Mouse (Mus musculus) liver, postnatal 0 days (tissue): ENCODE measurements around the gene Asap2. TPM values are rescaled to one million over a fixed set of nuclear protein-coding genes. Genes with fewer than 3 reads are reported as not detected.

Source experiments
- ATAC-seq: fragments of 200-750 bp; cut with Nextera tagmentation; 2 replicates; pipeline ENCODE4 v1.8.0; 2017; ENCODE audit warnings: mild to moderate bottlenecking, moderate library complexity
- DNase-seq: peaks from one replicate; pipeline ENCODE4 v3.0.0-alpha.2; 2016
- H3K27ac ChIP-seq: fragments of 300-500 bp; sonication (generic); 2 replicates; pipeline ENCODE4 v1.5.1; 2014; ENCODE audit warnings: antibody characterized with exemption, moderate library complexity, mild to moderate bottlenecking, low read depth
- H3K27me3 ChIP-seq: fragments of 300-500 bp; sonication (generic); 2 replicates; pipeline ENCODE4 v1.6.1; 2014; ENCODE audit warnings: low read length, control low read depth, mixed read lengths; ENCODE audit not compliant: insufficient read depth
- H3K36me3 ChIP-seq: fragments of 300-500 bp; sonication (generic); replicated peaks from 2 replicates; pipeline ENCODE4 v1.6.1; 2014; ENCODE audit warnings: mild to moderate bottlenecking, control low read depth, low read length, moderate library complexity, mixed read lengths; ENCODE audit not compliant: insufficient read depth
- H3K4me1 ChIP-seq: fragments of 300-500 bp; sonication (generic); 2 replicates; pipeline ENCODE4 v1.6.1; 2014; ENCODE audit warnings: antibody characterized with exemption, mild to moderate bottlenecking, control low read depth; ENCODE audit not compliant: insufficient read depth
- H3K4me2 ChIP-seq: fragments of 300-500 bp; sonication (generic); 2 replicates; pipeline ENCODE4 v1.6.1; 2014; ENCODE audit warnings: low read depth, mild to moderate bottlenecking, low read length, moderate library complexity, mixed read lengths
- H3K4me3 ChIP-seq: fragments of 300-500 bp; sonication (generic); 2 replicates; pipeline ENCODE4 v1.5.1; 2014; ENCODE audit warnings: low read depth, low read length
- H3K9ac ChIP-seq: fragments of 300-500 bp; sonication (generic); replicated peaks from 2 replicates; pipeline ENCODE4 v1.6.1; 2014; ENCODE audit warnings: mild to moderate bottlenecking, moderate library complexity
- H3K9me3 ChIP-seq: fragments of 300-500 bp; sonication (generic); 2 replicates; pipeline ENCODE4 v1.6.1; 2016; ENCODE audit warnings: mild to moderate bottlenecking, control low read depth, low read length, mixed read lengths
- CTCF ChIP-seq: sonication (generic); IDR thresholded peaks from 2 replicates; pipeline ENCODE4 v1.5.1; 2016; ENCODE audit warnings: antibody characterized with exemption, low read depth
- EP300 ChIP-seq: IDR thresholded peaks from 2 replicates; pipeline ENCODE4 v1.6.1; 2016; ENCODE audit warnings: antibody characterized with exemption, low read depth, mild to moderate bottlenecking
- WGBS: fragments of 180-500 bp; shearing (Covaris S2); extraction: QIAGEN DNeasy Blood & Tissue Kit; methylation state at CpG from one replicate; pipeline ENCODE4 v1.1.7; 2014; ENCODE audit not compliant: insufficient replicate concordance; 5-methylcytosine and 5-hydroxymethylcytosine counted together
- polyA plus RNA-seq: library from polyadenylated mRNA; unstranded; fragments of >200 nt; fragmentation: Nextera tagmentation; extraction: Ambion mirVana; gene quantifications from 2 replicates; pipeline ENCODE4 v1.2.1, GENCODE M21; 2015

The Asap2 gene
- polyA plus RNA-seq, 1 experiment from 2014 or later = 0.96 TPM

GRCm38 (mm10) chr12:21186145-21186544 lies 195.9 kb downstream of the Asap2 start:
- no peak overlapping the region for H3K27ac ChIP-seq
- H3K4me2 ChIP-seq = no peak overlapping the region
- H3K36me3 ChIP-seq = no peaks in the 10 kb centered on the region
- H3K4me1 ChIP-seq = peaks cover 9% of the 10 kb centered on the region
- DNase-seq (no peak), ATAC-seq (no peak)
- WGBS = 75% methylated on average over 1 of the region's 1 CpGs
- no peaks in the 10 kb centered on the region for H3K27me3 ChIP-seq
- H3K9ac ChIP-seq = no peak overlapping the region
- H3K9me3 ChIP-seq = no peaks in the 10 kb centered on the region
- no peak overlapping the region for H3K4me3 ChIP-seq
- no peak for TF ChIP-seq CTCF
- no peak for TF ChIP-seq EP300

DNA sequence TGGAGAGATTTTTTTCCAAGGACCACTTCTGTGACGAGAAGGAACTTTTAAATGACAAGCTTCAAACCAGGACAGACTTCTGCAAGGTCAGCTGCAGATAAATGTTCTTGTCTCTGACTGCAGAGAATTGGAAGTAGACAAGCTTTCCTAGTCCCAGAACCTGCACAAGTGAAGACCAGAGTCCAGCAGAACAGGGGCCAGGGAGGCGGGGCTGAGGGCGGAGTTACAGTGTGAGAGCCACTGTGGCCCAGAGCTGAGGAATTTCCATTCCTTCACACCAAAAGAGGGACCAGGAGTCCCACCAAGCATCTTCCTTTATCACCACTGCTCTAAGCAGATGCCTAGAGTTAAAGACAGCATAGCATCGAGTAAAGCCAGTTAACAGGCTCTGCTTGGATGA lies 198.6 kb downstream of the Asap2 start:
- Histone ChIP-seq H3K9ac (no peak overlapping the region), H3K27ac (no peak overlapping the region), H3K4me3 (no peak overlapping the region), H3K4me2 (no peak overlapping the region), H3K9me3 (no peaks in the 10 kb centered on the region), H3K36me3 (no peaks in the 10 kb centered on the region), H3K27me3 (no peaks in the 10 kb centered on the region), H3K4me1 (peaks cover 9% of the 10 kb centered on the region)
- DNase-seq (peak; percentile 50), ATAC-seq (no peak)
- TF ChIP-seq EP300 (no peak), CTCF (no peak)
- WGBS = 53% methylated on average over 4 of the region's 4 CpGs

GRCm38 (mm10) chr12:21191546-21191945 lies 201.3 kb downstream of the Asap2 start:
- H3K9ac ChIP-seq = no peak overlapping the region
- no peak overlapping the region for H3K4me2 ChIP-seq
- H3K4me3 ChIP-seq = no peak overlapping the region
- DNase-seq (no peak), ATAC-seq (no peak)
- H3K27me3 ChIP-seq = no peaks in the 10 kb centered on the region
- TF ChIP-seq CTCF = no peak
- no peak for TF ChIP-seq EP300
- no peak overlapping the region for H3K27ac ChIP-seq
- peaks cover 6% of the 10 kb centered on the region for H3K4me1 ChIP-seq
- 72% methylated on average over 2 of the region's 2 CpGs for WGBS
- no peaks in the 10 kb centered on the region for H3K36me3 ChIP-seq
- H3K9me3 ChIP-seq = no peaks in the 10 kb centered on the region

DNA sequence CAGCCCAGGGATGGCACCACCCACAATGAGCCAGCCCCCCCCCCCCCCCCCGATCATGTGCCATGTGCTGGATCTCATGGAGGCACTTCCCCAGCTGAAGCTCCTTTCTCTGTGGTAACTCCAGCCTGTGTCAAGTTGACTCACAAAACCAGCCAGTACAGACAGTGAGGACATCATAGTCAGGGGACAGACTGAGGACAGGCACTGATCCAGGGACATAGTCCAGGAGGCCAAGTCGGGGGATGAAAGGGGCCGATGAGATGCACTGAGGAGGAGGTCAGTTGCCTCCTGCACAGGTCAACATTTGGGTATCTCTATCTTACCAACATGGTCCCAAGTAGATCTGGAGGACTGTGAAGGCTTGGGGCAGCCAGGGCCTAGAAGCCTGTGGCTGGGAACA lies 205.2 kb downstream of the Asap2 start:
- H3K27ac ChIP-seq = peak overlapping the region; percentile 35; the same call in 1 of the 2 replicates
- H3K27me3 ChIP-seq = no peaks in the 10 kb centered on the region
- ATAC-seq (peak; percentile 85), DNase-seq (peak; percentile 31)
- TF ChIP-seq EP300 = no peak
- no peak for TF ChIP-seq CTCF
- no peaks in the 10 kb centered on the region for H3K36me3 ChIP-seq
- H3K9ac ChIP-seq = no peak overlapping the region
- H3K4me2 ChIP-seq = no peak overlapping the region
- peaks cover 10% of the 10 kb centered on the region for H3K4me1 ChIP-seq
- no peaks in the 10 kb centered on the region for H3K9me3 ChIP-seq
- H3K4me3 ChIP-seq = no peak overlapping the region
- WGBS = 59% methylated on average over 2 of the region's 3 CpGs

DNA sequence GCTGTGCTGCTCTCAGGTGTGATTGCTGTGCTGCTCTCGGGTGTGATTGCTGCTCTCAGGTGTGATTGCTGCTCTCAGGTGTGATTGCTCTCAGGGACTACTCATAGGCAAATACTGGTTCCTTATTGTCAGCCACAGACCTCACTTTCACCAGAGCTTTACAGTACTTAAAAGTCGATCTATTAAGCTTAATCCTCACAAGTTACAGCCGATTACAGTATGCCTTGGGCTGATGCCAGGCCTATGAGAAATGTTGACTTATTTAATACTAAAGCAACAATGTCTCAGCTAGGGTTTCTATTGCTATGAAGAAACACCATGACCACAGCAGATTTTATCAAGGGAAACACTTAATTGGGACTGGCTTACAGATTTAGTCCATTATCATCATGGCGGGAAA lies 206.2 kb downstream of the Asap2 start:
- Histone ChIP-seq H3K4me1 (peaks cover 14% of the 10 kb centered on the region), H3K4me3 (no peak overlapping the region), H3K36me3 (no peaks in the 10 kb centered on the region), H3K27ac (no peak overlapping the region), H3K4me2 (no peak overlapping the region), H3K9ac (no peak overlapping the region), H3K9me3 (no peaks in the 10 kb centered on the region), H3K27me3 (no peaks in the 10 kb centered on the region)
- no peak for ATAC-seq
- TF ChIP-seq CTCF = no peak
- no peak for TF ChIP-seq EP300
- 78% methylated on average over 4 of the region's 4 CpGs for WGBS
- no peak for DNase-seq

GRCm38 (mm10) chr12:21200613-21201012 lies 210.4 kb downstream of the Asap2 start:
- DNase-seq = no peak
- WGBS = 64% methylated on average over 8 of the region's 8 CpGs

More at GRCm38 (mm10) chr12:21200613-21201012, 210.4 kb downstream of the Asap2 start:
- H3K9me3 ChIP-seq = no peaks in the 10 kb centered on the region
- H3K4me1 ChIP-seq = peaks cover 29% of the 10 kb centered on the region
- no peak for TF ChIP-seq CTCF
- no peak for TF ChIP-seq EP300
- H3K4me3 ChIP-seq = no peak overlapping the region
- no peaks in the 10 kb centered on the region for H3K27me3 ChIP-seq
- ATAC-seq = peak; percentile 50; the same call in 1 of the 2 replicates
- no peak overlapping the region for H3K4me2 ChIP-seq
- no peak overlapping the region for H3K9ac ChIP-seq
- H3K36me3 ChIP-seq = no peaks in the 10 kb centered on the region
- H3K27ac ChIP-seq = peak overlapping the region; percentile 64
